ENCODE assay signal across 9 mouse cellular contexts in the genomic region with DNA sequence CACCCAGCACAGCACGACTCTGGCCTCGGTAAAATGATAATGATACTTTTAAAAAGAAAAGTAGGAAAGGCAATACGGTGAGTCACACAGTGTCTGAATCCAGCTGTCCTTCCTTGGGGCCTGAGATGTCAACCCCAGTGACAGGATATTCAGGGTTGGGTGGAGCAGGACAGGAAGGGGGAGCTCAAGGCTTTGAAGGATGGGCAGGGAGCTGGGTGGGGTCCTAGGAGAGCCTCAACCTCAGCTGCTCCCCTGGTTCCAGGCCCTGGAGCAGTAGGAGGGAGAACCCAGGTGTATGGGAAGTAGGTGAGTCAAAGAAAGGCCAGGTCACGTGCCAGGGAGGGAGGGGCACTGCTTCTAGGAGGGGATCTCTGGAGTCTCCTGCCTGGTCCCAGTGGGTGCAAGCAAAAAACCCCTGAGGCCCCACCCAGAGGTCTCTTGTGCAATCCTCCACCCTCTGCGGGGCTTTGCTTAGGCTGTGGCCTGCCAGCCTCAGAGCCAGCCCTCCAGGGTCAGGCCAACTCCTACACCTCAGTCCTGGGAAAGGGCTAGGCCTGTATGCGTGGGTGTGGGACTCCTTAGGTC. TPM values are rescaled to one million over a fixed set of nuclear protein-coding genes. Genes with fewer than 3 reads are reported as not detected.
DNase-seq lines count a peak whose midpoint lies in the region; ATAC-seq and TF ChIP-seq lines count a peak whose summit lies in the region.
"Had no signal": no experiment of that assay in that cellular context is flagged by ENCODE, and none has a peak within 500 bp of the region (broad histone marks: within the 10 kb centered on the region; RNA-seq: fewer than 3 reads in every experiment).

No protein-coding gene starts in this region.

- peak overlapping the region; percentile 52; the same call in 1 of the 2 replicates for H3K27ac ChIP-seq in hindbrain, embryonic 12.5 days
- no peak overlapping the region for H3K27ac ChIP-seq in hindbrain, postnatal 0 days
- peak overlapping the region; percentile 73; the same call in 1 of the 2 replicates for H3K27ac ChIP-seq in ES-E14 (ENCODE audit: insufficient read depth, low read depth, low read length, poor library complexity, severe bottlenecking)
- H3K27ac ChIP-seq in heart, embryonic 15.5 days, result peak overlapping the region; percentile 78
- H3K27ac ChIP-seq in liver, embryonic 16.5 days (ENCODE audit: low read length), result no peak overlapping the region

- no peak for DNase-seq in hindbrain, postnatal 0 days (ENCODE audit: low spot score)
- DNase-seq in ES-E14 (ENCODE audit: low read depth, low spot score), result peak; percentile 66
- no peak for DNase-seq in thymus, adult 18-20 months
- no peak for DNase-seq in layer of hippocampus, adult 8-10 months (ENCODE audit: low spot score in 2 of 2)
- no peak for DNase-seq in urinary bladder, adult 2 months (ENCODE audit: low spot score)
- DNase-seq: cerebellum, adult 9-11 months had no signal

- no peaks in the 10 kb centered on the region for H3K36me3 ChIP-seq in hindbrain, embryonic 12.5 days
- H3K36me3 ChIP-seq in hindbrain, postnatal 0 days (ENCODE audit: insufficient read depth, low read length), result no peaks in the 10 kb centered on the region
- H3K36me3 ChIP-seq in ES-E14 (ENCODE audit: control insufficient read depth, insufficient read depth, low read length, poor library complexity, severe bottlenecking), result no peaks in the 10 kb centered on the region
- H3K36me3 ChIP-seq in heart, embryonic 15.5 days, result no peaks in the 10 kb centered on the region
- no peaks in the 10 kb centered on the region for H3K36me3 ChIP-seq in liver, embryonic 16.5 days (ENCODE audit: control insufficient read depth, insufficient read depth)

- no peak overlapping the region for H3K9ac ChIP-seq in hindbrain, embryonic 12.5 days
- no peak overlapping the region for H3K9ac ChIP-seq in hindbrain, postnatal 0 days (replicated peaks; ENCODE audit: low read length)
- peak overlapping the region; percentile 48; the same call in 1 of the 2 replicates for H3K9ac ChIP-seq in ES-E14 (ENCODE audit: insufficient read depth, low read depth, low read length, poor library complexity, severe bottlenecking)
- no peak overlapping the region for H3K9ac ChIP-seq in heart, embryonic 15.5 days
- no peak overlapping the region for H3K9ac ChIP-seq in liver, embryonic 16.5 days (ENCODE audit: low read depth, low read length)

- no peak overlapping the region for H3K4me2 ChIP-seq in hindbrain, embryonic 12.5 days (replicated peaks)
- no peak overlapping the region for H3K4me2 ChIP-seq in hindbrain, postnatal 0 days (ENCODE audit: low read depth, low read length)
- H3K4me2 ChIP-seq in heart, embryonic 15.5 days, result no peak overlapping the region
- no peak overlapping the region for H3K4me2 ChIP-seq in liver, embryonic 16.5 days (ENCODE audit: low read depth, low read length)

- 72% methylated on average over 6 of the region's 6 CpGs for whole genome bisulfite sequencing in hindbrain, embryonic 12.5 days
- 73% methylated on average over 6 of the region's 6 CpGs for WGBS in hindbrain, postnatal 0 days
- WGBS in heart, embryonic 15.5 days, result 51% methylated on average over 6 of the region's 6 CpGs
- 33% methylated on average over 6 of the region's 6 CpGs for WGBS in liver, embryonic 16.5 days (ENCODE audit: insufficient replicate concordance)

- H3K4me1 ChIP-seq in hindbrain, embryonic 12.5 days, result peaks cover 46% of the 10 kb centered on the region
- peaks cover 10% of the 10 kb centered on the region; the same call in 1 of the 2 replicates for H3K4me1 ChIP-seq in hindbrain, postnatal 0 days (ENCODE audit: insufficient read depth, low read length)
- H3K4me1 ChIP-seq in ES-E14 (ENCODE audit: control insufficient read depth in 2 of 2, insufficient read depth in 2 of 2, low read length in 2 of 2, poor library complexity in 1 of 2), result peaks cover 18 to 42% of the 10 kb centered on the region in 2 experiments
- peaks cover 47% of the 10 kb centered on the region for H3K4me1 ChIP-seq in heart, embryonic 15.5 days (replicated peaks)
- H3K4me1 ChIP-seq in liver, embryonic 16.5 days (ENCODE audit: control insufficient read depth, low read depth, low read length), result peaks cover 34% of the 10 kb centered on the region

- no peak for TF ChIP-seq CTCF in hindbrain, postnatal 0 days (IDR thresholded peaks at IDR 0.05; ENCODE audit: low read depth)

- in situ Hi-C loops in ES-E14 (cut with MboI; ENCODE audit: low sequenced_read_pairs in 2 of 2, unreplicated experiment in 2 of 2), result no loop called here

- no peaks in the 10 kb centered on the region for H3K9me3 ChIP-seq in hindbrain, embryonic 12.5 days (replicated peaks)
- H3K9me3 ChIP-seq in hindbrain, postnatal 0 days (ENCODE audit: low read length), result no peaks in the 10 kb centered on the region
- H3K9me3 ChIP-seq in ES-E14 (ENCODE audit: control insufficient read depth, insufficient read depth, low read depth, low read length), result no peaks in the 10 kb centered on the region
- H3K9me3 ChIP-seq in heart, embryonic 15.5 days (replicated peaks), result no peaks in the 10 kb centered on the region
- H3K9me3 ChIP-seq in liver, embryonic 16.5 days (replicated peaks; ENCODE audit: control insufficient read depth, low read length), result no peaks in the 10 kb centered on the region

- no peak overlapping the region for H3K4me3 ChIP-seq in hindbrain, embryonic 12.5 days
- H3K4me3 ChIP-seq in hindbrain, postnatal 0 days (ENCODE audit: low read length), result no peak overlapping the region
- H3K4me3 ChIP-seq in ES-E14 (ENCODE audit: insufficient read depth in 1 of 2, low read depth in 1 of 2, low read length in 2 of 2, poor library complexity in 1 of 2, severe bottlenecking in 1 of 2), result no peak overlapping the region; a peak in 1 of 4 replicates
- no peak overlapping the region for H3K4me3 ChIP-seq in heart, embryonic 15.5 days
- no peak overlapping the region for H3K4me3 ChIP-seq in liver, embryonic 16.5 days (ENCODE audit: low read depth, low read length)

- H3K27me3 ChIP-seq in hindbrain, embryonic 12.5 days, result no peaks in the 10 kb centered on the region
- no peaks in the 10 kb centered on the region for H3K27me3 ChIP-seq in hindbrain, postnatal 0 days (ENCODE audit: insufficient read depth, low read length)
- no peaks in the 10 kb centered on the region; the same call in 1 of the 2 replicates for H3K27me3 ChIP-seq in heart, embryonic 15.5 days
- peaks cover 32% of the 10 kb centered on the region for H3K27me3 ChIP-seq in liver, embryonic 16.5 days (ENCODE audit: control insufficient read depth, insufficient read depth, low read depth, low read length)

- no peak for ATAC-seq in hindbrain, embryonic 12.5 days (ENCODE audit: low FRiP score)
- no peak for ATAC-seq in hindbrain, postnatal 0 days
- no peak for ATAC-seq in heart, embryonic 15.5 days (replicated peaks; ENCODE audit: insufficient number of reproducible peaks, insufficient read depth, low FRiP score, low read depth)
- 0 out of 2 replicates have a peak, but pooled peaks have one; percentile 17 for ATAC-seq in liver, embryonic 16.5 days (ENCODE audit: low read depth)

TF ChIP-seq in ES-E14, 5 proteins besides CTCF, POLR2A, EP300 and RAD21 (continues in another document):
- TF ChIP-seq CHD2 (IDR thresholded peaks at IDR 0.05; ENCODE audit: low read depth, low read length), result no peak
- no peak for TF ChIP-seq ZNF384 (IDR thresholded peaks at IDR 0.05; ENCODE audit: low read depth, low read length)
- TF ChIP-seq ZC3H11A (IDR thresholded peaks at IDR 0.05; ENCODE audit: borderline replicate concordance, low read depth, low read length), result no peak

RNA-seq across cellular contexts. Expression of a gene that starts 9.2 kb away (rescaled TPM):
- polyA plus RNA-seq in hindbrain, embryonic 12.5 days (2016; fragmentation: Nextera tagmentation; extraction: Ambion mirVana), result 157 and 159 TPM in 2 replicates
- 142 and 198 TPM in 2 replicates for total RNA-seq in hindbrain, postnatal 0 days (2014; rRNA removed)
- 99.3 and 104 TPM in 2 replicates for polyA plus RNA-seq in hindbrain, postnatal 0 days (2015; fragmentation: Nextera tagmentation; extraction: Ambion mirVana)
- total RNA-seq in ES-E14 (2012; rRNA removed), result 74.5 and 122 TPM in 2 replicates
- polyA plus RNA-seq in heart, embryonic 15.5 days (2015; fragmentation: Nextera tagmentation; extraction: Ambion mirVana), result 61.9 and 63.1 TPM in 2 replicates
- polyA plus RNA-seq in liver, embryonic 16.5 days (2015; fragmentation: Nextera tagmentation; extraction: Ambion mirVana), result 18.1 and 18.8 TPM in 2 replicates
- 10 to 100 TPM; 18.1 to 24.9 (median 22.5) TPM for total RNA-seq in layer of hippocampus, adult 8-10 months (2022)
- polyA plus RNA-seq in urinary bladder, adult 2 months (2012; rRNA removed), result 416 and 633 TPM in 2 replicates

RNA-seq across cellular contexts. Expression of a gene that starts 27.1 kb away (rescaled TPM):
- polyA plus RNA-seq in hindbrain, embryonic 12.5 days (2016; fragmentation: Nextera tagmentation; extraction: Ambion mirVana), result 5.0 and 5.3 TPM in 2 replicates
- total RNA-seq in hindbrain, postnatal 0 days (2014; rRNA removed), result 2.1 and 7.1 TPM in 2 replicates
- 4.8 and 6.1 TPM in 2 replicates for polyA plus RNA-seq in hindbrain, postnatal 0 days (2015; fragmentation: Nextera tagmentation; extraction: Ambion mirVana)
- 1.7 and 2.3 TPM in 2 replicates for total RNA-seq in ES-E14 (2012; rRNA removed)
- 20.8 and 24.2 TPM in 2 replicates for polyA plus RNA-seq in heart, embryonic 15.5 days (2015; fragmentation: Nextera tagmentation; extraction: Ambion mirVana)
- 0.95 and 1.4 TPM in 2 replicates for polyA plus RNA-seq in liver, embryonic 16.5 days (2015; fragmentation: Nextera tagmentation; extraction: Ambion mirVana)
- 1 to 10 TPM in 3 of 4 experiments, under 1 TPM in 1; 0.92 to 2.4 (median 2.2) TPM for total RNA-seq in layer of hippocampus, adult 8-10 months (2022)
- 9.6 and 10.0 TPM in 2 replicates for polyA plus RNA-seq in urinary bladder, adult 2 months (2012; rRNA removed)

RNA-seq across cellular contexts. Expression of a gene that starts 40.0 kb away (rescaled TPM):
- 34.9 and 40.5 TPM in 2 replicates for polyA plus RNA-seq in hindbrain, embryonic 12.5 days (2016; fragmentation: Nextera tagmentation; extraction: Ambion mirVana)
- 9.0 and 14.0 TPM in 2 replicates for total RNA-seq in hindbrain, postnatal 0 days (2014; rRNA removed)
- polyA plus RNA-seq in hindbrain, postnatal 0 days (2015; fragmentation: Nextera tagmentation; extraction: Ambion mirVana), result 29.4 and 31.2 TPM in 2 replicates
- total RNA-seq in ES-E14 (2012; rRNA removed), result 39.3 and 87.4 TPM in 2 replicates
- 18.9 and 20.3 TPM in 2 replicates for polyA plus RNA-seq in heart, embryonic 15.5 days (2015; fragmentation: Nextera tagmentation; extraction: Ambion mirVana)
- polyA plus RNA-seq in liver, embryonic 16.5 days (2015; fragmentation: Nextera tagmentation; extraction: Ambion mirVana), result 10.2 and 11.1 TPM in 2 replicates
- total RNA-seq in layer of hippocampus, adult 8-10 months (2022), result 10 to 100 TPM; 17.7 to 21.8 (median 19.0) TPM
- 17.1 and 17.8 TPM in 2 replicates for polyA plus RNA-seq in urinary bladder, adult 2 months (2012; rRNA removed)

RNA-seq across cellular contexts. Expression of a gene that starts 57.6 kb away (rescaled TPM):
- polyA plus RNA-seq in hindbrain, embryonic 12.5 days (2016; fragmentation: Nextera tagmentation; extraction: Ambion mirVana), result 153 and 157 TPM in 2 replicates
- 182 and 196 TPM in 2 replicates for total RNA-seq in hindbrain, postnatal 0 days (2014; rRNA removed)
- 162 and 163 TPM in 2 replicates for polyA plus RNA-seq in hindbrain, postnatal 0 days (2015; fragmentation: Nextera tagmentation; extraction: Ambion mirVana)
- total RNA-seq in ES-E14 (2012; rRNA removed), result 55.0 and 91.6 TPM in 2 replicates
- polyA plus RNA-seq in heart, embryonic 15.5 days (2015; fragmentation: Nextera tagmentation; extraction: Ambion mirVana), result 70.6 and 86.1 TPM in 2 replicates
- polyA plus RNA-seq in liver, embryonic 16.5 days (2015; fragmentation: Nextera tagmentation; extraction: Ambion mirVana), result 45.5 and 52.7 TPM in 2 replicates
- total RNA-seq in layer of hippocampus, adult 8-10 months (2022), result 10 to 100 TPM; 69.8 to 81.5 (median 78.5) TPM
- polyA plus RNA-seq in urinary bladder, adult 2 months (2012; rRNA removed), result 64.3 and 67.2 TPM in 2 replicates

Comparison
In these comparisons a context has a peak if more than half of its experiments do, and no peak if none do; other contexts are left out.
1. H3K27ac ChIP-seq: peak in hindbrain, embryonic 12.5 days (single experiment), ES-E14 (single experiment) and heart, embryonic 15.5 days (single experiment); none in hindbrain, postnatal 0 days (single experiment) and liver, embryonic 16.5 days (single experiment).